Mouse (Mus musculus) midbrain, embryonic 14.5 days (tissue): ENCODE data around the gene Cryl1. TPM values are rescaled to one million over a fixed set of nuclear protein-coding genes. Genes with fewer than 3 reads are reported as not detected.
A peak's percentile ranks its signal among the peaks of the same experiment; 100 is the strongest.

ENCODE experiments used
- ATAC-seq: fragments of 200-750 bp; cut with Nextera tagmentation; 2 replicates; pipeline ENCODE4 v1.8.0; 2017; ENCODE audit warnings: moderate number of reproducible peaks, moderate library complexity; ENCODE audit not compliant: low FRiP score, low TSS enrichment
- DNase-seq: peaks from one replicate; pipeline ENCODE4 v3.0.0-alpha.2; 2015
- H3K27ac ChIP-seq: fragments of 300-500 bp; sonication (generic); replicated peaks from 2 replicates; pipeline ENCODE4 v1.5.1; 2014; ENCODE audit warnings: mild to moderate bottlenecking, low read depth, low read length, moderate library complexity
- H3K27me3 ChIP-seq: fragments of 300-500 bp; sonication (generic); 2 replicates; pipeline ENCODE4 v1.6.1; 2014; ENCODE audit warnings: low read length, control low read depth, mixed read lengths; ENCODE audit not compliant: control insufficient read depth, insufficient read depth
- H3K36me3 ChIP-seq: fragments of 300-500 bp; sonication (generic); 2 replicates; pipeline ENCODE4 v1.6.1; 2014; ENCODE audit warnings: low read length, control low read depth; ENCODE audit not compliant: control insufficient read depth, insufficient read depth
- H3K4me1 ChIP-seq: fragments of 300-500 bp; sonication (generic); 2 replicates; pipeline ENCODE4 v1.6.1; 2014; ENCODE audit warnings: mild to moderate bottlenecking, antibody characterized with exemption, low read length, control low read depth; ENCODE audit not compliant: control insufficient read depth, insufficient read depth
- H3K4me2 ChIP-seq: fragments of 300-500 bp; sonication (generic); 2 replicates; pipeline ENCODE4 v1.6.1; 2014; ENCODE audit warnings: mild to moderate bottlenecking, low read length, moderate library complexity
- H3K4me3 ChIP-seq: fragments of 300-500 bp; sonication (generic); replicated peaks from 2 replicates; pipeline ENCODE4 v1.5.1; 2014; ENCODE audit warnings: low read depth, low read length
- H3K9ac ChIP-seq: fragments of 300-500 bp; sonication (generic); replicated peaks from 2 replicates; pipeline ENCODE4 v1.6.1; 2014; ENCODE audit warnings: mild to moderate bottlenecking, low read length, moderate library complexity
- H3K9me3 ChIP-seq: fragments of 300-500 bp; sonication (generic); 2 replicates; pipeline ENCODE4 v1.6.1; 2016; ENCODE audit warnings: low read length, control low read depth, mixed read lengths; ENCODE audit not compliant: control insufficient read depth
- WGBS: fragments of 180-500 bp; shearing (Covaris S2); extraction: QIAGEN DNeasy Blood & Tissue Kit; methylation state at CpG from one replicate; pipeline ENCODE4 v1.1.7; 2014; 5-methylcytosine and 5-hydroxymethylcytosine counted together
- polyA plus RNA-seq: library from polyadenylated mRNA; unstranded; fragments of >200 nt; fragmentation: Nextera tagmentation; extraction: Ambion mirVana; gene quantifications from 2 replicates; pipeline ENCODE4 v1.2.1, GENCODE M21; 2014

Gene Cryl1
- polyA plus RNA-seq, 1 experiment from 2014 or later = 8.7 TPM

- no peaks in the 10 kb centered on the region for H3K36me3 ChIP-seq
- no peak overlapping the region for H3K4me3 ChIP-seq
- peak; percentile 5 for DNase-seq
- ATAC-seq = no peak
- WGBS = 67% methylated on average over 16 of the region's 16 CpGs
- H3K4me1 ChIP-seq = no peaks in the 10 kb centered on the region
- no peak overlapping the region for H3K27ac ChIP-seq
- no peaks in the 10 kb centered on the region for H3K9me3 ChIP-seq
- H3K27me3 ChIP-seq = no peaks in the 10 kb centered on the region
- H3K9ac ChIP-seq = no peak overlapping the region
- H3K4me2 ChIP-seq = no peak overlapping the region
These were observed 81.4 kb downstream of the Cryl1 start for GRCm38 (mm10) chr14:57316662-57317600.

- no peak overlapping the region for H3K4me3 ChIP-seq
- no peaks in the 10 kb centered on the region for H3K9me3 ChIP-seq
- H3K4me1 ChIP-seq = no peaks in the 10 kb centered on the region
- no peaks in the 10 kb centered on the region for H3K27me3 ChIP-seq
- H3K4me2 ChIP-seq = no peak overlapping the region
- 42% methylated on average over 3 of the region's 3 CpGs for WGBS
- no peak overlapping the region for H3K9ac ChIP-seq
- ATAC-seq (no peak), DNase-seq (peak; percentile 11)
- H3K36me3 ChIP-seq = no peaks in the 10 kb centered on the region
- no peak overlapping the region for H3K27ac ChIP-seq
These were observed 82.4 kb downstream of the Cryl1 start for GRCm38 (mm10) chr14:57315976-57316375.

GRCm38 (mm10) chr14:57315551-57315950, 82.8 kb downstream of the Cryl1 start:
- Histone ChIP-seq H3K27me3 (no peaks in the 10 kb centered on the region), H3K27ac (no peak overlapping the region), H3K9me3 (no peaks in the 10 kb centered on the region), H3K9ac (no peak overlapping the region), H3K4me2 (no peak overlapping the region), H3K4me1 (no peaks in the 10 kb centered on the region), H3K36me3 (no peaks in the 10 kb centered on the region), H3K4me3 (no peak overlapping the region)
- DNase-seq (peak; percentile 35), ATAC-seq (no peak)
- WGBS = 61% methylated on average over 7 of the region's 7 CpGs

GRCm38 (mm10) chr14:57301600-57302230, 96.6 kb downstream of the Cryl1 start:
- Histone ChIP-seq H3K4me2 (no peak overlapping the region), H3K9me3 (no peaks in the 10 kb centered on the region), H3K4me3 (no peak overlapping the region), H3K36me3 (no peaks in the 10 kb centered on the region), H3K9ac (no peak overlapping the region), H3K4me1 (no peaks in the 10 kb centered on the region), H3K27me3 (no peaks in the 10 kb centered on the region), H3K27ac (no peak overlapping the region)
- no peak for DNase-seq
- 89% methylated on average over 11 of the region's 11 CpGs for WGBS
- ATAC-seq = no peak

- DNase-seq = no peak
- no peaks in the 10 kb centered on the region for H3K36me3 ChIP-seq
- no peak overlapping the region for H3K9ac ChIP-seq
- no peaks in the 10 kb centered on the region for H3K9me3 ChIP-seq
- no peaks in the 10 kb centered on the region for H3K27me3 ChIP-seq
- ATAC-seq = no peak
- no peaks in the 10 kb centered on the region for H3K4me1 ChIP-seq
- H3K4me2 ChIP-seq = no peak overlapping the region
- WGBS = 44% methylated on average over 2 of the region's 2 CpGs
- no peak overlapping the region for H3K4me3 ChIP-seq
- H3K27ac ChIP-seq = no peak overlapping the region
These were observed 97.8 kb downstream of the Cryl1 start for GRCm38 (mm10) chr14:57300530-57300929.

- Histone ChIP-seq H3K4me1 (no peaks in the 10 kb centered on the region), H3K4me3 (no peak overlapping the region), H3K4me2 (no peak overlapping the region), H3K36me3 (no peaks in the 10 kb centered on the region), H3K9me3 (no peaks in the 10 kb centered on the region), H3K27me3 (no peaks in the 10 kb centered on the region), H3K27ac (no peak overlapping the region), H3K9ac (no peak overlapping the region)
- 44% methylated on average over 5 of the region's 5 CpGs for WGBS
- no peak for DNase-seq
- no peak for ATAC-seq
These were observed 100.7 kb downstream of the Cryl1 start for GRCm38 (mm10) chr14:57297672-57298071.

GRCm38 (mm10) chr14:57291399-57291942, 106.9 kb downstream of the Cryl1 start:
- DNase-seq (no peak), ATAC-seq (no peak)
- H3K4me3 ChIP-seq = no peak overlapping the region
- H3K9ac ChIP-seq = no peak overlapping the region
- H3K4me2 ChIP-seq = no peak overlapping the region
- no peak overlapping the region for H3K27ac ChIP-seq
- 91% methylated on average over 7 of the region's 7 CpGs for WGBS
- no peaks in the 10 kb centered on the region for H3K27me3 ChIP-seq
- H3K4me1 ChIP-seq = peaks cover 6% of the 10 kb centered on the region; the same call in 1 of the 2 replicates
- no peaks in the 10 kb centered on the region for H3K36me3 ChIP-seq
- H3K9me3 ChIP-seq = no peaks in the 10 kb centered on the region

- Histone ChIP-seq H3K27ac (no peak overlapping the region), H3K4me3 (no peak overlapping the region), H3K36me3 (no peaks in the 10 kb centered on the region), H3K4me2 (no peak overlapping the region; the same call in 1 of the 2 replicates), H3K9ac (no peak overlapping the region), H3K4me1 (peaks cover 6% of the 10 kb centered on the region; the same call in 1 of the 2 replicates), H3K9me3 (no peaks in the 10 kb centered on the region), H3K27me3 (no peaks in the 10 kb centered on the region)
- DNase-seq = peak; percentile 31
- WGBS = 5% methylated on average over 9 of the region's 9 CpGs
- ATAC-seq = no peak
These were observed 109.2 kb downstream of the Cryl1 start for GRCm38 (mm10) chr14:57289105-57289504.
